Mouse (Mus musculus): ENCODE data around the gene Gtf3c5.

Gene Gtf3c5

GRCm38 (mm10) chr2:28569903-28570302 is 13.6 kb downstream of the Gtf3c5 start:
- peak; percentile 53 for DNase-seq (ENCODE audit: low read depth, low spot score)

GRCm38 (mm10) chr2:28566545-28566944 is 17.0 kb downstream of the Gtf3c5 start:
- no peak for DNase-seq (ENCODE audit: low read depth, low spot score)

- DNase-seq (ENCODE audit: low read depth, low spot score): no peak
Observed at GRCm38 (mm10) chr2:28564380-28564779, 19.2 kb downstream of the Gtf3c5 start.

GRCm38 (mm10) chr2:28563830-28564229 is 19.7 kb downstream of the Gtf3c5 start:
- DNase-seq (ENCODE audit: low read depth, low spot score): no peak

- DNase-seq (ENCODE audit: low read depth, low spot score): no peak
Observed at GRCm38 (mm10) chr2:28563303-28563702, 20.2 kb downstream of the Gtf3c5 start, which contains the start of gene Cel. TSS of gene Cel (minus strand) at chr2:28563403.

GRCm38 (mm10) chr2:28557452-28557851 is 26.1 kb downstream of the Gtf3c5 start:
- DNase-seq (ENCODE audit: low read depth, low spot score): no peak

GRCm38 (mm10) chr2:28552301-28552700 is 31.2 kb downstream of the Gtf3c5 start:
- DNase-seq (ENCODE audit: low read depth, low spot score): no peak

- DNase-seq (ENCODE audit: low read depth, low spot score): no peak
Observed at GRCm38 (mm10) chr2:28549157-28549556, 34.4 kb downstream of the Gtf3c5 start.

GRCm38 (mm10) chr2:28547237-28548172 is 36.0 kb downstream of the Gtf3c5 start:
- DNase-seq (ENCODE audit: low read depth, low spot score): peak; percentile 84

GRCm38 (mm10) chr2:28546560-28546959 is 37.0 kb downstream of the Gtf3c5 start:
- DNase-seq (ENCODE audit: low read depth, low spot score): no peak

GRCm38 (mm10) chr2:28545976-28546375 is 37.6 kb downstream of the Gtf3c5 start:
- DNase-seq (ENCODE audit: low read depth, low spot score): no peak

- no peak for DNase-seq (ENCODE audit: low read depth, low spot score)
Observed at GRCm38 (mm10) chr2:28543894-28544293, 39.7 kb downstream of the Gtf3c5 start.

- DNase-seq (ENCODE audit: low read depth, low spot score): no peak
Observed at GRCm38 (mm10) chr2:28540587-28541227, 42.8 kb downstream of the Gtf3c5 start.

- DNase-seq (ENCODE audit: low read depth, low spot score): no peak
Observed at GRCm38 (mm10) chr2:28539949-28540348, 43.6 kb downstream of the Gtf3c5 start.

- peak; percentile 68 for DNase-seq (ENCODE audit: low read depth, low spot score)
Observed at GRCm38 (mm10) chr2:28539206-28539605, 44.3 kb downstream of the Gtf3c5 start.

- DNase-seq (ENCODE audit: low read depth, low spot score): no peak
Observed at GRCm38 (mm10) chr2:28538817-28539128, 44.8 kb downstream of the Gtf3c5 start.

- DNase-seq (ENCODE audit: low read depth, low spot score): no peak
Observed at GRCm38 (mm10) chr2:28537995-28538816, 45.3 kb downstream of the Gtf3c5 start.

GRCm38 (mm10) chr2:28537634-28537920 is 46.0 kb downstream of the Gtf3c5 start:
- DNase-seq (ENCODE audit: low read depth, low spot score): no peak

GRCm38 (mm10) chr2:28536766-28537633 is 46.6 kb downstream of the Gtf3c5 start:
- no peak for DNase-seq (ENCODE audit: low read depth, low spot score)

- no peak for DNase-seq (ENCODE audit: low read depth, low spot score)
Observed at GRCm38 (mm10) chr2:28536166-28536565, 47.4 kb downstream of the Gtf3c5 start.

GRCm38 (mm10) chr2:28535650-28536049 is 47.9 kb downstream of the Gtf3c5 start:
- DNase-seq (ENCODE audit: low read depth, low spot score): no peak

- peak; percentile 38 for DNase-seq (ENCODE audit: low read depth, low spot score)
Observed at GRCm38 (mm10) chr2:28535263-28535540, 48.3 kb downstream of the Gtf3c5 start.

All from mesoderm, embryonic 11.5 days (tissue).